Mouse (Mus musculus) hematopoietic stem cell, adult 5-6 weeks (primary cell): Measurements from ENCODE around the gene Car5a. TPM values are rescaled to one million over a fixed set of nuclear protein-coding genes. Genes with fewer than 3 reads are reported as not detected.

Experiments
- ATAC-seq, 2 experiments: fragments of 125-278 bp in 1 of 2; replicated peaks in 1 of 2; 2 replicates each; pipeline ENCODE4 v1.8.0; 2016 to 2017; ENCODE audit warnings: inconsistent platforms in 2 of 2, mild to moderate bottlenecking in 2 of 2, moderate number of reproducible peaks in 2 of 2, low read depth in 1 of 2, moderate TSS enrichment in 1 of 2; ENCODE audit not compliant: low FRiP score in 2 of 2, poor library complexity in 2 of 2, severe bottlenecking in 2 of 2, insufficient read depth in 1 of 2, low TSS enrichment in 1 of 2
- total RNA-seq: library from RNA; stranded (forward); fragments of 172-1452, 232-1000 nt; gene quantifications from 2 replicates; pipeline ENCODE4 v1.2.3, GENCODE M21; 2017

The Car5a gene
- total RNA-seq, result not detected in 2 replicates

DNA sequence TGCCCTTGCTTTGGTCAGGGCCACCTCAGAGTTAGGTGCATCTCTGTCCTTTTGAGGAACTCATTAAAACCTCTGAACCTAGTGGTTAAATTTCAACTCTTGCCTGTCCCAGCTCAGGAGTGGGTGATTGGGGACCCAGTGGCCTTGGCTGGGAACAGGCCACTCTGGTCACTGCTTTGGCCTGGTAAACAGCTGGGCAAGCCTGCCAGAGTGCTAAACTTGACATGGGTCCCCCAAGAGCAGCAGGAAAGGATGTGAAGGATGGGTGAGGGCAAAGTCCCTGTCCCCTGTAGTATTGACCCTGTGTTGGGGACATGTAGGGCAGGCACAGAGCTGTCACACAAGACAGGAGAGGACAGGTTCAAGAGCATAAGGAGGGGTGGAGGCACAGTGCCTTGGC lies at the start of gene Car5a:
Car5a (minus strand) TSS at position 74 of the 400 bp plus-strand sequence.
- ATAC-seq, result no peak

DNA sequence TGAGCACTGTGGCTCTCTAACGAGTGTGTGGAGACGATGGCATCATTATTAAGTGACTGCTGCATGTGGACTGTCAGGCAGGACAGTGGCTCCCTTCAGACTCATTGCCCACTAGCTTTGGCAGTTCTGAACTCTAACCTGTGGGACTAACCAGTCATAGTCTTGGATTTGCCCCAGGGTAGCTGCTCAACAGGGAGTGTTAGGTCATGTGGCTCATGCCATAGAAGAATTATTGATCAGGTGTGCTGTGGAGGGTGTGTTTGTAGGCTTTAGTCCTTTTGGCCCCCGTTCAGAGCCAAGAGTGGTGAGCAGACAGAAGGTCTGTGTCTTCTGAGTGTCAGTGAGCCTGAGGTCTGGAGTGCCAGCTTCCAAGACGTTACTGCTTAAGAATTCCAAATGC lies 48.2 kb upstream of the Car5a start:
- no peak for ATAC-seq

DNA sequence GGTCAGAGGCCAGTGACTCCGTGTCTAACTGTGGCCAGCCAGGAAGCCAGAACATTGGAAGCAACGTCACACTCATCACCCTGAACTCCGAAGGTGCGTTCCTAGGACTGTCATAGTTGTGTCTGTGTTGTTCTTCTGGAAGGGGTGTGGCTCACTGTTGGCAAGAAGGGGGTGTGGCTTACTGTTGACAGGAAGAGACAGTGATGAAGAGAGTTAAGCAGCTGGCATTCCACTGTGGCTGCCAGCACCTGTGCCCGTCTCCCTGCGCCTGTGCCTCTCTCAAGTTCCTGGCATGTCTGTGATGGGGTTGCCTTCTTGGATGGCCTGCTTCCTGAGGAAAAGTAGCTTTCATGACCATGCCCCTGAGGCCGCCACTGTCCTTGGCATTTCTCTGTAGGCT lies 46.9 kb upstream of the Car5a start:
- ATAC-seq, result no peak

DNA sequence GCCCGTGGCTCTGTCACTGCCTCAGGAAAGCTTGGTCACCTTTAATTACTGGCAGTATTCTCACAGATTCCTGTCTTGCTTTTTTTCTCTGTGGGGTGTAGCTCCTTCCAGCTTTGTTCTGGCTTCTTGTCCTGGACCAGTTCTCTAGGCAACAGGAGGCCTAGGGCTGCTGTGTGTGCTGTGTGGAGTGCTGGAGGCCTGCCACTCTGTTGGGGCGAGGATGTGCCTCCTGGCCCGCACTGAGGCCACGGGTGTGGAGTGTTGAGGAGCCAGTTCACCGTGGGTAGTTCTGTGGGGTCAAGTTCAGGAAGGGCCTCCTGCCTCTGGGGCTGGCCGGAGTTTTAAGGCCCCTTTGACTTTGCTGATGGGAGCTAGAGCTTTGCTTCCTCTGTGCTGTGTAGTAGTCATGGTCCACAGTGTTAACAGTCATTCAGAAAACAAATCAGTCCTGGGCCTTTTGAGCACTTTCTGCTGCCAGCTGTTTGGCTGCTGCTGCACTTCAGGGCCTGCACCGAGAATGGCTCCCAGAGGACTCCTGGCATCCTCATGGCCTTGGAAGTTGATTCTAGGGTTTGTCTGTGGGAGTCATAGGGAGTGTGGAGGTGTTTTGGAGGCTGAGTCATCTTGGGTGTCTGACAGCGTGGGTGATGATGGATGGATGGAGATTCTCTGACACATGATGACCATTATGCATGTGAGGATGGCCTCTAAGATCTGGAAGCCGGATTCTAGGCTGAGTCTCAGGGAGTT lies 46.0 kb upstream of the Car5a start:
- no peak for ATAC-seq

DNA sequence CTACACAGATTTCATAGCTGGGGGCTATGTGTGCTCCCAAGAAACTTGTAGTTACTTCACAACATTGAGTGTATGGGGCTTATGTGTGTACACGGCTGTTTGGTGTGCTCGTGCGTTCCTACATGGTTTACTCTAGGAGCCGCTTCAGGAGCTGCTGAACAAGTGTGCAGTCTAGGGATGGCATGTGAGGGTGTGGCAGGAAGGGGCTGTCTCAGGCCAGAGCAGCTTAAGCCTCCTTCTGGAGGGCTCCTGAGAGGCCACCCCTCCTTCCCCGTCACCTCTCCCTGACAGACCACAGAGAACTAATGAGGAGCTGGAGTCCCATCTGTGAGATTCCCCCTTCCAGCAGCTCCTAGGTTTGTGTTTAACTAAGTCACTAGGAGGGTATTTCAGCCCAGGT lies 43.2 kb upstream of the Car5a start:
- ATAC-seq, result no peak

DNA sequence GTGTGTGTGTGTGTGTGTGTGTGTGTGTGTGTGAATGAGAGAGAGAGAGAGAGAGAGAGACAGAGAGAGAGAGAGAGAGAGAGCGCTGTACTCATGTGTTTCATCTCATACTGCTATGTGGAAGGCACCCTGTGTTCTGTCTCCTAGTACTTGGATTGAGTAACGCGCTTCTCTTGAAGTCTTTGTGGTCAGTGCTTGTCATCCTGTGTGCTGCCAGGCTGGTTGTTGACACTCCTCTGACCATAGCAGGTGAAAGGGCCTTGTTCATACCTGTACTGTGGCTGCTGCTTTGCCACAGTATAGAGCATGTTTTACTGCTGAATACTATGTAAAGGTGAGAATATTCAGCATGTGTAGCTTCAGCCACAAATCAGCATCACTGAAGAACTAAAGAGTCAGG lies 41.0 kb upstream of the Car5a start:
- no peak for ATAC-seq

DNA sequence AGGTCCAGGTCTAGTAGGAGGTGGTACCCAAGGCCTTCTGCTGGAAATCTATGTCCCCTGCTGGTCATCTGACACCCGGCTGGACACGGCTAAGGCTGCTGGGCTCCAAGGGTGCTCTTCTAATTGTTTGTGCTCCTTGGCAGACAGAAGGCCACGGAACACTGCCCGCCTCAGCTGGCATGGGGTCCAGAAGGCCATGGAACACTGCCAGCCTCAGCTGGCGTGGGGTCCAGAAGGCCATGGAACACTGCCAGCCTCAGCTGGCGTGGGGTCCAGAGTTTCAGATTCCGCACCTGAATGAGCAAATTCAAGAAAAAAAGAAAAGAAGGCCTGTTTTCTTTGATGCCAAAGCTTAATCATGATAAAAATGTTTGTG lies 36.8 kb upstream of the Car5a start:
- no peak for ATAC-seq

DNA sequence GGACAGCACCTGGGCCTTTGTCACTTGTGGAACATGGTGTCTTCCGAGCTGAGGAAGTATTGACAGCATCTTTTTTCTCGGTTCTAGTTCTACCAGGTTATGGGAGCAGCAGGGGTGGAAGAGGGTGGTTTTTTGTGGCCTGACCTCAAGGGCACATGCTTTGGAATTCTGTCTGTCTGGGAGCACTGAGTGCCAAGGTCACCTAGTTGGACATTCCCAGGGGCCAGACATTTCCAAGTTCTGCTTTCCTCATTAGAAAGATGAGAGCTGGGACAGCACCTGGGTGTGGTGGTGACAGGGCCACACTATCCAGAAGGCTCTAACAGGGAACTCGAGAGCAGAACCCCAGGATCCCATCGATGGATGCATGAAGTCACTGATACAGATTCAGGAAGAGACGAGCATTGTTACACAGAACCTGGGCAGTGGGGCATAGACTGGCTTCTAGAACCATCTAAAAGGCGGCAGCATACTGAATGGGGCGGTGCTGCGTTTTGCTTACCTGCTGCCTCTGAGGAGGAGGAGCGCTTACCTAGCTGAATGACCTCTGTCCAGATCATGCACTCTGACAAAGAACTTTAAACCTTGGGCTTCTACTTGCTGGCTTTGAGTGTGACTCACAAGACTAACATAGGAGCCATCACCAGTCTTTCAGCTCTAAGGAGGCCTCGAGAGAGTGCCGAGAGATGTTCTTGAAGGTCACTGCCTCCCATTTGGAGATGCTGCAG lies 36.3 kb upstream of the Car5a start:
- ATAC-seq, result no peak

DNA sequence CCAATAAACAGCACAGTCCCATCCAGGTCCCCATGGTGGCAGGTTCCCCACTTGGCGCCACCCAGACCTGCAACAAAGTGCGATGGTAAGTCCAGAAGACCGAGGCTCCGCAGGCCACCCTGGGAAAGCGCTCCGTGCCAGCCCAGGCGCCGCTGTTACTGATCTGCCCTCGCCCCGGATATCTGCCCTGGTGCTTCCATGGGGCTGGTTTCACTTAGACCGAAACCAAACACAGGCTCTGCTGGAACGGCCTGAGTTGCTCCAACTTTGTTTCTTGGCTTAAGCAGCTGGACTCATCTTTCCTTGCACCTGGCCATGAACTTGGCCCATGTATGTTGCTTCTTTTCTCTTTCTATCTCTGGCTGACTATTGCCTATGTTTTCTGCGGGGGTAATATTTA lies 34.0 kb upstream of the Car5a start:
- ATAC-seq, result no peak

DNA sequence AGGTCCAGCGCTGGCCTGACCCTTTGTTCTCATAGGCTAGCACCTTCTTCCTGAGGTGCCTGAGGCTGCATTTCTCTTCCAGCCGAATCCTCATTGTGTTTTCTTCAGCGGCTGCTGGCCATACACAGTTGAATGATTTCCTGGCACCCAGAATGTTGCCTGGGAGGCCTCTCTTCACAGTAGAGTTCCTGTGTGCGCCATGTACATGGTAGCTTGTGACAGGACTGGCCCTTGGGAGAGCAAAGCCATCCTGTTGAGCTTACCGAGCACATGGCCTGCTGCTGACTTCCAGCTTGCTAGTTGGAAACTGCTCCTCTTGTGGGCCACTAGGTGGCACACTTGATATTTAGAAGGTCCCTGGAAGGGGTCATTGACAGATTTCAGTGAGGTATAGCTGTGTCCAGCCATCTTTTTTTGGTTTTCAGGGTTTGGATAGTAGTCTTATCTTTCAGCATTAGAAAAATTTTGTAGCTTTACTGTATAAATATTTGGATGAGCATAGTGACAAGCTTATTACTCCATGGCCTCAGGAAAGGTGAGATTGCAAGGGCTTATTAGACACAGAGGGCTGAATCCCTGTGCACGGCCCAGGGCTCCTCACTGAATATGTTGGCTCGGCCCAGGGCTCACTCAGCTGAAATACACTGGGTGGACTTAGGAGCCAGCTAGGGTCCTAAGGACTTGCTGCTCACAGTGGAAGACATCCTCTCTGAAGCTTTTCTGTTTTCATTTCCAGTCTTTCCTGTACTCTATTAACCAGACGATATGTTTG lies 33.3 kb upstream of the Car5a start:
- peak; percentile 44 to 75; a peak in 2 of 4 replicates for ATAC-seq

DNA sequence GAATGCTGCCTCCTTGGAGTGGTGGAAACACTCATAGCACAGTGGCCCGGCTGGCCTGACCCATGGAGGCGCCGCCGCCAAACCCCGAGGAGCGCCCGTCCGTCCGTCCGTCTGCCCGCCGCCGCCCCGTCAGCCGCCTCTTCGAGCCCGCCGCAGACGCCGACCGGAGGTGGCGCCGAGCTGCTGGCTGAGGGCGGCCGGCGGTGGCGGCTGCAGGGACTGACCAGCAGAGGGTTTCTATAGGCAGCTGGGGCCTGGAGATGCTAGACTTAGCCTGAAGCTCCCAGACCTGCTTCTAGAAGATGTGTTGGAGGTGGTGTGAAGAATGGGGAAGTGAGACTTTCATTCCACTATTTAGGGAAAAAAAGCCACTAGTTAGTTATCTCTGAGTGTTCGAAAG lies 29.2 kb upstream of the Car5a start:
- ATAC-seq, result no peak; a peak in 1 of 4 replicates

DNA sequence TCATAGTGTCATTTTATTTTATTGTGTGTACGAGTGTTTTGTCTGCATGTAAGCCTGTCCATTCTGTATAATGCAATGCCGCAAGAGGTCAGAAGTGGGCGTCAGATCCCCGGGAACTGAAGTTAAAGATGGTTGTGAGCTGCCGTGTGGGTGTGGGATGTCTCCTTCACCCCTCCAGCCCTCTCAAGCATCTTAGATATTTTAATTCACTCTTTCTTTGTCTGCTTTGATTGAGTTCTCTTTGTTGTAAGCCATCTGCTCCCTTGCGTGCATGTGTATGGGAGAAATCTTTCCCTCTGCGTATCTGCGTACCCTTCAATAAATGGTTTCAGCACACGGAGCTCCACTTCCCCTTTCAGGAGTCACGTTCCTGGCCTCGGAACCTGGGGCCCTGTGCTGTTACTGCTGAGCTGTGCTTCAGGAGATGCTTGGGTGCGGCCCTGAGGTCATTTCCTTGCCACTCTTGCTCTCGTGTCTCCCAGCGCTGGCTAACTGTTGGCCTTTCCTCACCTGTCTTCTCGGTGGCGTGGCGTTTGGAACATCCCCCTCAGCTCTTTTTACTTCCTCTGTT lies 26.9 kb upstream of the Car5a start:
- ATAC-seq, result peak; percentile 67 to 68

DNA sequence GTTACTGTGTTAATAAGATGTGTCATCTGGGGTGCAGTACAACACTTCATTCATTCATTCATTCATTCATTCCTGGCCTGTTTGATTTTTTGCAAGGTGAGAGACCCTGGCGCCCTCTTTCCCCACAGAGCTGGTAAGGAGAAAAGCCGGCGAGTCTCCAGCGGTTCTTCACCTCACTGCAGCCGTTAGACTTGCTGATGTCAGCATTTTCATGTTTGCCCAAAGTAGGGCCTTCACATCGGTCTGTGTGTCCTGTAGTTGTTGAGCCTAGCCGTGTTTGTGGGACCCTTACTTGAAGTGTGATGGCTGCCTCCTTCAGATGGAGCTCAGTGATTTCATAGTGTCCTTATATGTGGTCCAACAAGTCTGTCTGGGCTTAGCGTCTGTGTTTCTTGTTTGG lies 25.5 kb upstream of the Car5a start:
- no peak for ATAC-seq

DNA sequence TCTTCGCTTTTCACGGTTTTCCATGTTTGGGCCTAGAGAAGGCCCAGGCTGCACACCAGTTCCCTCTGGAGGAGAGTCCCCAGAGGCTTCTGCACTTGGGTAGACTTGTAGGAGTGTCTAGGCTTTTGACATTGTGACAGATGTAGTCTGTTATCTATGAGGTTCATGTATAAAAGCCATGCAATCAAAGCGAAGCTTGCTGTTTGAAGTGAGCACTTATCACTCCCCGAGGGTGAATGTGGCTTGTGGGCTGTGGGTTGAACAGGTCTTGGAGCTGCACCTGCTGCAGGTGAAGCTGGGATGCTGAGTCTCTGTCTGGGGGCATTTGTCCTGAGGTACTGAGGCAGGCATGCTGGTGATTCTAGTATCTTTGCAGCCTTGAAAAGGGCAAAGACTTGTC lies 23.8 kb upstream of the Car5a start:
- no peak for ATAC-seq

DNA sequence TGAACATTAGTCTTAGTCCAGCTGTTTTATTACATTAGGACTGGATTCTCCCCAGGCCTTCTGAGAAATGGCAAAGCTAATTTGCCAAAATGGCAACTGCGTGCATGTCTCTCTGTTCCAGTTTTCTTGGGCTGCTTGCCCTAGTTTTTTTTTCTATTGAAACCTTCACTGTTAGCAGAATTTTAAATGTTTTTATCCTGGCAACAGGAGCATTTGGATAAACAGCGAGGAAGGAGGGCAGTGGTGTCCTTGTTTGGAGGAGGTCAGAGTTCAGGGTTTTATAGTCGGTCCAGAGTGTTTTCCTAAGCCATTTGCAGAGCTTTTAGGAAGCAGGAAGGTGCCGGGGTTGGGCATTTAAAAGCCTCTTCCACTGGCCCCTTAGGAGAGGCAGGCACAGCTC lies 23.3 kb upstream of the Car5a start:
- ATAC-seq, result no peak

DNA sequence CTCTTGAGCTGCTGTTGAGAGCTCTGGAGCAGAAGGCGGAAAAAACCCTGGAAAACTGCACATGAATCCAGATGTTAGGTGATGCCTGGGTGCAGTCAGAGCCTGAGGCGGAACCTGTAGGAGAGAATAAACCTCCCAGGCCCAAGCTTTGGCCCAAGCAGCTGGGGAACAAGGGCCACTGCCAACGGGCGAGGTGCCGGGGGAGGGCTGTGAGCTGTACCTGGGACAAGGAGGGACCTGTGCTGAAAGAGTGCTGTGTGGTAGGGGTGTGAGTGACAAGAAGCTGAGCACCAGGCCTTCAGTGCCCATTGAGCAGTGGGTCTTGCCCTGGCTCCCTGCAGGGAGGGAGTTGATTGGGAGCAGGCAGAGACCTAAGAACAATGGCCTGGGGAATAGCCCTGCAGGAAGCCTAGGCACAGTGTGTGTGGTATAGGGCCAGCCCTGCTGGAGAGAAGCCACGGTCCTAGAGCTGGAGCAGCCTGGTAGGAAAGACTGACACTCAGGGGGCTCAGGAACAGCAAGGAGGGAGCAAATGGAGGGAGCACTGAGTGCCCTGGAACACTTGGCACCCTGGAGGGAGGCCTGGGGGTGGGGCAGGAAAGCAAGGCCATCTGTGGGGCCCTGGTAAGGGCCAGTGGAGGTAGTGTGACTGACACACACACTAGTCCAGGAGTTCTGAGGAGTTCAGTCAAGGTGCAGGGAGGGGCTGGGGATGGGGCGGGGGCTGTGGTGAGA lies 22.2 kb upstream of the Car5a start:
- ATAC-seq, result no peak

DNA sequence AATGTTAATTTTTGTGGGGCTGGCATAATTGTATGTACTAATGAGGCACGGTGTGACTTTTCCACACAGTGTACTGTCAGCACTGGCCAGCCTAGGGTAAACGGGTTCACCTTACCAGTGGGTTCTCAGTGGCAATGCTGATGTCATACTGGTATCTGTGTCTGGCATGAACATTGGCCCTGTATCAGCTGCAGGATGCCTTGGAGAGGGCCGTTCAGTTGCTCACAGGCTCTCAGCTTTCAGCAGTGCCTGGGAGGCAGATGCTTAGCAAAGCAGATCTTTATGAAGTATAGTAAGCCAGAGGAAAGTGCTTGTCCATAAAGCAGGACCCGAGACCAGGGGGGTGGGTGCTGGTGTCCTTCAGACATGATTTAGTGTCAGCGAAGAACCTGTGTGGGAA lies 21.4 kb upstream of the Car5a start:
- ATAC-seq, result no peak
